Mouse (Mus musculus) megakaryocyte, embryonic 14.5 days (primary cell): ENCODE results near the gene Kat8.

ENCODE experiments used
- FLI1 ChIP-seq: IDR thresholded peaks from 2 replicates; pipeline ENCODE4 v1.6.1; 2012; ENCODE audit warnings: low read length, inconsistent platforms, mixed read lengths
- GATA1 ChIP-seq: IDR thresholded peaks from 3 replicates; pipeline ENCODE4 v1.6.1; 2012; ENCODE audit warnings: mixed read lengths, low read length, inconsistent platforms, borderline replicate concordance

DNA sequence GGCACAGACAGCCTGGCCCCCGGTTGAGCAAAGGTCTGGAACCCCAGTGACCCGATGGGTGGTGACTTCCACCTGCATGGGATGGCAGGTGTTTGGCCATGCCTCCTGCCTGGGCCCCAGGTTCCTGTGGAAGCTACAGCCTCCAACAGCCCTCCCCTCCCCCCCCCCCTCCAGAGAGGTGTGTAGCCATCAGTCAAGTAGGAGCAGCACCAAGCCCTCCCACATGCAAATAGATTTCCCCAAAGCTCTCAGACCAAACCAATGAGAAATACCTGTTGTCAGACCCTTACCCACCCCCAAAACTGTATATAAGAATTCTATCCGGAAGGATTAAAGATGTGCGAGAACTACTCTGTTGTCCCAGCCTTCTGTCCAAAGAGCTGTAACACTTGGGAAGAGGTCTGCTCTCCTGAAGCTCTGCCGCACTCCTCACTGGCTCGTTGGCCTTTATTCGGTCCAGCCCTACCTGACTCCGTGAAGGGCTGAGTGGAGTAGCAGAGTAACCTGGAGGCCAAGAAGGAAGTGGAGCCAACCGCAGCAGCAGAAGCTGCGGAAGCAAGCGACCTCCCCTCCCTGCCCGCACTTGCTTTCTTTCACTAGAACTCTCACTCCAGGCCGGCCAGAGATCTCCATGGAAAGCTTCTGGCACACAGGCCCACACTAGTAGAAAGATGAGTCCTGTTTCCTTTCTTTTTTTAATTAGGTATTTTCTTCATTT lies 40.7 kb downstream of the Kat8 start:
- TF ChIP-seq GATA1 (no peak), FLI1 (no peak)
